Mouse (Mus musculus) hindlimb bud, embryonic 11.5 days (tissue): Measurements from ENCODE around the gene Ogn.

Experiments
- DNase-seq: peaks from one replicate; pipeline ENCODE4 v3.0.0-alpha.2; 2012; ENCODE audit warnings: low read depth, low spot score; ENCODE audit errors: extremely low spot score

The Ogn gene

GRCm38 (mm10) chr13:49644731-49645529 lies 37.1 kb downstream of the Ogn start:
- DNase-seq = no peak

GRCm38 (mm10) chr13:49646019-49646418 lies 38.2 kb downstream of the Ogn start:
- DNase-seq = no peak

DNA sequence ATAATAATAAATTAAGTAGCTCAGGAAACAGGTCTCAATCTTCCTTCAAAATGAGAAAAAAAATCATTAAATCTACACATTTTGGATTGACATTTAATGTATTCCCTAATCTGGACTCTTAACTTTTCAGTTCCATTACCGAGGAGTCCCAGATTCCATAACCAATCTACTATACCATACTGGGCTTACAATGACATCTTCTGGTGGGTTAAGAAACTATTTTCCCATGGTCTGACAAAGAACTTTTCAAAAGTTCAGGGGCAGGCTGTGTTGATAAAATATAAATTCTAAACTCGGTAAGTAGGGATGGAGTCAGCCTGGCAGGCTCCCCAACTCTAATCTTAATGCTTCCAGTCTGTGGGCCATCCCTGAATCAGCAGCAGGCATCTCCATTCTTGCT lies 43.3 kb downstream of the Ogn start:
- DNase-seq = no peak

- DNase-seq = no peak
Measured at GRCm38 (mm10) chr13:49651781-49652351, 44.0 kb downstream of the Ogn start.

DNA sequence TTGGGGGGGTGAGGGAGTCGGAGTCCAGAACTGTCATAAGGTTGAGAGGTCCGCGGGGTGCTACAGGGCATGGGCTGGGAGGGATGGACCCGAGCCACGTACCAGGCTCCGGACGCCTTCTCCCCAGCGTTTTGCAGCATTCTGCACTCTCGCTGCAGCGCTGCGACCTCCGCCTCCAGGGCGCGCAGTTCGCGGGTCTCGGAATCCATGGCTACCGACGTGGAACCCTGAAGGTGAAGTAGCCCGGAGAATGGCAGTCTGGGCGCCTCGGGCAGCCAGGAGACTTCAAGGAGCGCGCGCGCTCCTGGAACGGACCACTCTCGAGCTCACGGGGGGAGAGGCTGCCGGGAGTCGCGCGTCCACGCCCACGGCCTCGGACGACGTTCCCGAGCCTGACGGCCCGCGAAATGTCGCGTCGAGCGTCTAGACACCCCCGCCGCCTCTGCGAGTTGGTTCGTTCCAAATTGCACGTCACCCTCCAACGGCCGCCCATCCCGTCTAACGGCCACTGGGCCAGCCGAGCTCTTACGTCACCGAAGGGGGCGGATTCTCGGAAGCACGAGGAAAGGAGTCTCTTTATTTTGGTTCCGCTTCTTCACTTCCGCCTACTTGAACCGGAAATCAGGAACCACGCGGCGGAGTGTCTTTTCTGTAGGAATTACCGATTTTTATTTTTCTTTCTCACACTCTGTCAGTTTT lies 44.8 kb downstream of the Ogn start, which contains the start of the genes Cenpp and Nol8:
Gene Cenpp, minus strand, starts transcription at position 305 of the 699 bp plus-strand sequence.
Gene Nol8, plus strand, starts transcription at position 598 of the 699 bp plus-strand sequence.
- DNase-seq = peak; percentile 99

GRCm38 (mm10) chr13:49653180-49653541 lies 45.3 kb downstream of the Ogn start:
- DNase-seq = no peak
